Mouse (Mus musculus): ENCODE measurements at regions not wholly inside any gene's neighbourhood (a gene's known extent, or its start where the extent isn't known, plus 50 kb on each side); places are given as distances from the start of the nearest gene placed in this dataset.
A peak's percentile ranks its signal among the peaks of the same experiment; 100 is the strongest.

DNA sequence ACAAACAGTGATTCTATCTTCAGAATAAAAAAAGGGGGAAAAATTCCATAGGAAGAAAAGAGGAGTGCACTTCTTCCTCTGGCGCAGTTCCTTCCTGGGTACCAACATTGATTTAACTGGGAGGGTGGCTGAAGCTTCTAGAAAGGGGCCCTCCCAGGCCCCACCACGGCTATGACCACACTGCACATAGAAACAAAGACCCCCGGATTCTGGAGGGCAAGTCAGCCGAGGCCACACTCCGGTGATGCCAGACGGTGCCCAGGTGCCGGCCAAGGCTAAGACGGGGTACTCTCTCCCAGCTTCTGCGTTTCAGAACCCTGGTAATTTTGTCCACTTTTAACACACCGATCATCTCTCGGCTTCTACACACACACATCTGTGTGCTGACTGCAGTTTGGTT, 435.8 kb downstream of the Zfp536 start:
- DNase-seq (ENCODE audit: low read depth, low spot score): no peak

DNA sequence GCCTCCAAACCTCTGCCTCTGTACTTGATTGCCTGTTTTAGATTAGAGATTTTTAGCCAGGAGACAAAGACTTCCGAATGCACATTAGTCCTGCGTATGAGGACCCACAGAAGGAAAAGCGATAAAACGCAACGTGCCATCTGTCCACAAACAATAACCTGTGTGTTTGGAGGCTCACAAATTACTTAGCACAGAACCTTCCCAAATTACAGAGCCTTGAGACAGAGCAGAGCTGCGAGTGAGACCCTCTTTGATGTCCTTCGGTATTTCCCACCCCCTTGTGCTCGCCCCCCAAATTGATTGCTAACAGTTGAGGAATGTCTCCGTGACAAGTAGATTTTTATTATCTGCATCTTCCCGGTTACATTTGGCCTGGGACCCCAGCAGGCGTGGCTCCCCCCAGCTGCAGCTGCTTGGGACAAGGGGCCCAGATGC, 435.4 kb downstream of the Zfp536 start:
- no peak for DNase-seq (ENCODE audit: low read depth, low spot score)

DNA sequence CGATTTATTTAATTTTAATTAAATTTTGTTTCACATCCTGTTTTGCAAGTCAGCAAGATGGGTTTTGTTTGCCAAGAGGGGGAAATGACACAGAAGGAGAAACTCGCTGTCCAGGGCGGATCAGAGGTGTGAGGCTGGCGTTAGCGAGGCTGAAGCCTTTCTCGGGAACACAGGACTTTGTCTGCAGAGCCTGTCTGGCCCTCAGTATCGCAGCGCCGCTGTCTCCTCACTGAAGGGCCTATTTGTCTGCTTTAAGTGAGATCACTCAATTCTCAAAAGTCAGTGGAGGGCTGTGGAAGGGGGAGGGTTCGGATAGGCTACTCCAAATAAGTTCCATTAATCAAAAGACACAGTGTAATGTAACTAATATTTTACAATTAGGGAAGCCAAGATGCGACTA, 430.8 kb downstream of the Zfp536 start:
- no peak for DNase-seq (ENCODE audit: low read depth, low spot score)

DNA sequence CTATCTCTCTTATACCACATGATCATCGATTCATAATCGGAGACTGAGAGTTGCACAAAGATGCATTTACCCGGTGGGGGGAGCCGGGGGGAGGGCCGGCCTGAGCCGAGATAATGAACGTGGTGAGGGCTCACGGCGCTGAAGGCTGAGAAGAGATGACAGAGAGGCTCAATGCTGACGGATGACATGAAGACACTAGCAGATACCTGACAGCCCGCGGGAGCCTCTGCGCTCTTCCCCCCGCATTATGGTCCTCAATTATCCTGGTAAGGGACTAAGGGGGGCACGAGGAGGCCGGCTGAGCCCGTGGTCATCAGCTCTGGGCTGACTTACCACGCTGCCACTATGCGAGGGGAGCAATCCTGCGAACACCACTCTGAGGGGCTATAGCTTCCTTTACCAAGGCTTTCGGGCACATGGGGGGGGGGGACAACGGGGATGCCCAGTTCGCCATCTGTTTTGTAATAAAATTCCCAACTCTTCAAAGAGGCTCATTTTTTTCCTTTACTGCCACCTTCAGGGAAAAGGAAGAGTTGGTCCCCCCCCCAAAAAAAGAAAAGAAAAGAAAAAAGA, 430.3 kb downstream of the Zfp536 start:
- no peak for DNase-seq (ENCODE audit: low read depth, low spot score)

DNA sequence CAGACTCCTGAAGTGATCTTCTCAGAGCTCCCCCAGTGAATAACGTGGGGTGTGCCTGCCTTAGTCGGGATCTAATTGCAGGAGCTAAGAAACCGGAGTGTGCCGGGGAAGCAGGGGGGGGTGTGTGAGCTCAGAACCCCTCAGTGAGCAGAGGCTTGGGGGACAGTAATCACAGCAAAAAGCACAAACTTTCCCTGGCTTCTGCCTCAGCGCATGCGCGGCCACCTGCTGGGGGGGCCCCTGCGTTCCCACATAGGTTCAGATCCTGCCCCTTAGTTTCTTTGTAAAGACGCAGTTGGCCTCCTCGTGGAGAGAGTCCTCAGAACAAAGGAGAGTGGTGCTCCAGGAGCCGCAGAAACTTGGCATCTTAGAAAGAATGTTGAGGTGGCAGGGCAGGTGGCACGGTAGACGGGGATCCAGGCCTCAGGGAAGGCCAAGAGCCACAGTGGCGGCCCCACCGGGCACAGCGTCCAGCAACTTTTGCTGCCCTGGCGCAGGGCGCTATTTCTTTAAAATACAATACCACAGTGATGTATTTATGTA, 429.7 kb downstream of the Zfp536 start:
- no peak for DNase-seq (ENCODE audit: low read depth, low spot score)

DNA sequence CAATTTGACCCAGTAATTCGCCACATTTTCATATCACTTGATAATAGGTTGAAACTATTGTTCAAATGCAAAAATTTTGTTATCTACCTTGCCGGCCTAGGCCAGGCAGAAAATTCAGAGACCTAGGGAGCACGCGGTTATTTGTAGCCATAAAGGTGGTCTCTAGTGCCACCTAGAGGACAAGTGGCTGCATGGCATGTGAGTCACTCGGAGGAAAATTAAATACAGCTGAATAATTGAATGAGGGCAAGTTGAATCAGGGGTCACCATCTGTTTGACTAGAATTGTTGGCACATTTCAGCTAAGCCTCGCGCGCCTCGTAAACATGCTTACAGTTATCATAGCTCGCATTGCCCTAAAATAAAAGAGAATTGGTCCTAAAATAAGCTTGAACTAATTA, 427.4 kb downstream of the Zfp536 start:
- DNase-seq (ENCODE audit: low read depth, low spot score): no peak

DNA sequence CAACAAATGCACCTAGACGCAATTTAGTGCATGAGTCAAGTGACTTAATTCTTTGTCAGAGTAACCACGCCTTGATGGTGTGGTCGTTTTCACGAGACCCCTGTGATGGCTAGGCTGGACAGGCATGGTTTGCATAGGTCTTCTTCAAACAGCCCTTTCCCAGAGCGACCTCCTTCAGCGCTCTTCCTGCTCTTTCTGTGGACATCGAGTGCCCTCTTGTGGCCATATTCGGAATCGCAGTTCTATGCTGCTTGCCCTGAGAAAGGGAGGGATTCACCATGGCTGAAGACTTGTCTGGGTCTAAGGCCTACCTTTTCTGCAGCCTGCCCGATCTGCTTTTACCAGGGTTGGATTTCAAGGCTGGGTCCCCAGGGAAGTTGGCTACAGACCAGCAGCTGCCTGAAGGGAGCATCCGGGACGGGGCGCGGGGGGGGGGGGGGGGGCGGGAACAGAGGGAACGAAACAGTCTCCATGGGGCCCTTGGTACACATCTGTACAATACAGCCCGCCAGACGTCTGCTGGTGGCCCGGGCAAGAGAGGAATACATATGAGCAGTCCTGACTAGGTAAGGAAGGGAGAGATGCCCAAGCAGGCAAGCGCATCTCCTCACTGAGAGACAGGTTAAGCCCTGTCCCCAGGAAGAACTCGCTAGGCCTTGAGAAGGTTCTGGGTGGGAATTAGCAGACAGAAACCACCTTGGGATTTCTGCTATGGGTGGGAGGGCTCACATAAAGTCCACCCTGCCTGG, 415.6 kb downstream of the Zfp536 start:
- peak; percentile 40 for DNase-seq (ENCODE audit: low read depth, low spot score)

DNA sequence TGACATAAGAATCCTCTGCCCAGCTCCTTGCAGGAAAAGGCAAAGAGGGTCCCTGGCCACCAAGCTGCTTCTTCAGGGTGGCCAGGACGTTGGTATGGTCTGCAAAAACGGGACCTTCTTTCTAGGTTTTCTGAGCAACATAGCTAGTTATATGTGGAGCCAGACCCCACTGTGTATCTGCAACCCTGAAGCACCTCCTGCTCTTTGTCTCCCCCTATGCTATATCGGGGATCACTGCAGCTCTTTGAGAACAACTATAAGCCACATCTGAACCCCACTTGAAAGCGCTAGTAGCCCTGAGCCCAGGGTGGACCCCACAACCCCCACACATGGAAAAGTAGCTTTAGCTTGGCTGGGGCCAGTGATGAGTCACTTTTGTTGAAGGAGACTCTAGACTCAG, 414.9 kb downstream of the Zfp536 start:
- DNase-seq (ENCODE audit: low read depth, low spot score): no peak

DNA sequence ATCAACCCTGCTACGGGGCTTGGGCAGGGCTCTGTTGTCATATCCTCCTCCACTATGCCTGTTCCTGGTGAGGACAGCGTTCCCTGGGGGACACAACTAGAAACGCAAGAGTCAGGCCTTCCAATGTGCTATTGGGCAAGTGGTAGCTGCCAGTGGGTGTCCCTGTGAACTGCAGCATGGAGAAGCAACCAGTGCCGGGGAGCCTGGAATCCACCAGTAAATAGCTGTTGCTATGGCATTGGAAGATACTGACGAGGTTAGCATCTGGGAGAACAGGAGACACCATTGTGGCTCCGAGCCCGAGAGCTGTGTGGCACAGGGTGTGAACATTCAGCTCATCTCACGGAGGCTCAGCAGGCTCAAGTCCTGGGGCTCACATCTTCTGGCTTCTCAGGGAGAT, 414.0 kb downstream of the Zfp536 start:
- DNase-seq (ENCODE audit: low read depth, low spot score): no peak

DNA sequence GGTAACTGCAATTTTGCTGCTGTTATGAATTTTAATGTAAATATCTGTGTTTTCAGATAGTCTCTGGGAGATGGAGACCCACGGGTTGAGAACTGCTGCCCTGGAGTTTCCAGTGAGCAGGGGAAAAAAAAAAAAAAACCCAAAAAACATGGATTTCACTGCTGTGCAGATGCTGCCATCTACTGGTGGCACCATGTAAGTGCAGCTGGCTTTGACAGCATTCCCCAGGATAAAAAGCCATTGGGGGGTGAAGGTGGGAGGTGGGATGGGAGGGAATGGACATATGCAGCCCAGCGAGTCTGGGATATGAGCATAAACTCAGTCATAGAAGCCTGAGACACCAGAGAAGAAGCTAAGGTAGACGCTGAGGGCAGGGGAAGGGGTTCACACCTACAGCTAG, 413.3 kb downstream of the Zfp536 start:
- DNase-seq (ENCODE audit: low read depth, low spot score): no peak

DNA sequence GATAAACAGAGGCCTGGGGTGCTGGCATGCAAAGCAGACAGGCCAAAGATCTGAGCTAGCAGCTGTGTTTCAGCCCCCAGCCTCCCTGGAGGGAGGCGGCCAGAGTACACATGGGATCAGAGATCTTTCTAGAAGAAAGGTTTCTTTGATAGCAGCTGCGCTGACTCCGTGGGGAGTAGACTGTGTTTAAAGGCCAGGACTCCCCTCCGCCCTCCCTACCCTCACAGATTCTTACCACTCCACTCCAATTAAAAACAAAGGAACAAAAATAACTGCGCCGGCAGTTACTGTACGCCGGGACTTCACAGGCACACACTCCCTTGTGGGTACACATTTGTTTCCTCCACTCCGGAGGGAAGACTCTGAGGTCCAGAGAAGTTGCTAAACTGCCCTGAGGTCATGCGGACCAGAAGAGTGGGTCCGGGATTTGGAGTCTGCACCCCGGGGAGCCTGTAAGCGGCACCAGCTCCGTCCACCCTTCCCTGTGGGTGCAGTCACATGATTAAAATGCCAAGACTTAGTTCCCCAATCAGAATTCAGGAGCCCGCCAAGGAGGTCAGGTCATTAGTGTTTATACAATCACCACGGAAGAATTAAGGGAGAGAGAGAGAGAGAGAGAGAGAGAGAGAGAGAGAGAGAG, 411.5 kb downstream of the Zfp536 start:
- no peak for DNase-seq (ENCODE audit: low read depth, low spot score)

DNA sequence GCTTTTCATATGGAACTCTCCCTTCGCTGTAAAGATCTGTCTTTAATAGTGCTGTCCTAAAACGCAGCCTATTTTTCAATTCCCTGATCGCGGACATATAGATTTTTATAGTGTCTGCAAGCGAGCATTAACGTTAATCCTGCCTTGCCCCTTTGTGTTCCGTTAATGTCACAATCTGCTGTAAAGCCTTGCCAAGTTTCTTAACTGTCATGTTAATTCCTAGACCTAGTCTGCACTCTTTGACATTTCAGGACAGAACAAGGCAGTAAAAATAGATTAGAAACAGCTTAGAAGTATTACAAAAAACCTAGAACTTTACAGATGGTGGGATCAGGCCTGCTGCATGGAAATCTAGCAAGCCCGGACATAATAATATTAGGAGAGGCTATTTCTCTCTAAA, 410.6 kb downstream of the Zfp536 start:
- DNase-seq (ENCODE audit: low read depth, low spot score): no peak

DNA sequence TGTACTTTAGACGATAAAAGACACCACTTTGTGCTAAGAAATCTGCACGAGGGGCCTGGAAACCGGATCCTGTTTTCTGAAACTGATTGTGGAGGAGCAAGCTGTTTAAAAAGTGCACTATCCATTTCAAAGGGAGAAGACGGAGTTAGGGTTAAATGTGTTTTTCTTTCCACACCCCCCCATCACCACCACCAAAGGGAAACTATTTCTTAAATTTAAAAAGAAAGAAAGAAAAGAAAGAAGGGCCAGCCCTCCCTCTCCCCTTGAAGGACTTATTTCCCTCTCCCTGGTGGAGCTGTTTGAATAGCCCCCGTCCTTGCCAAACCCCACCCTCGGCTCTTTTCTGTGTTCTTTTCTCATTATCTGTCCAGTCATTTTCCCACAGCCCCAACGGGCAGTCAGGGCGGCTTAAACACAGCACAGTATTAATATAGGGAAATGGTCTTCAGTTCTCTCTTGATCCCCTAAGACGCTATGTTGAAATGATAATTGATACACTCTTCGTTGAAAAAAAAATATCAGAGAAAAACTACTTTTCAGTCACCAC, 409.7 kb downstream of the Zfp536 start:
- DNase-seq (ENCODE audit: low read depth, low spot score): no peak

DNA sequence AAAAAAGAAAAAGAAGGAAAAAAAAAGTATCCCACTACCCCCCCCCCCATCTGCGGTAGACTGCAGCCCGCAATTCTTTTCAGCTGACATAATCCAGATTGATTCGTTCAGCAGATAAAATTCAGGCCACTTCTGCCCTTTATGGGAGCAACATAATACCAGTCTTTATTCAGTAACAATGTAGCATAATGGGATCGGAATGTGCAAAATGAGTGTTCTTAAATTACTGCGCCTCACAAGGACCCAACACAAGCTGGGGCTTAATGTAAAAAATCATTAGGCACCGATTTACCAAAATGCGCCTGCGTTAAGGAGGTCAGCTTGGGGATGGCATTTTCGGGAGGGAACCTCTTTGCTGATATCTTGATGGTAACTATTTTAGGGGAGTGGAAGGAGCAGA, 409.2 kb downstream of the Zfp536 start:
- no peak for DNase-seq (ENCODE audit: low read depth, low spot score)

DNA sequence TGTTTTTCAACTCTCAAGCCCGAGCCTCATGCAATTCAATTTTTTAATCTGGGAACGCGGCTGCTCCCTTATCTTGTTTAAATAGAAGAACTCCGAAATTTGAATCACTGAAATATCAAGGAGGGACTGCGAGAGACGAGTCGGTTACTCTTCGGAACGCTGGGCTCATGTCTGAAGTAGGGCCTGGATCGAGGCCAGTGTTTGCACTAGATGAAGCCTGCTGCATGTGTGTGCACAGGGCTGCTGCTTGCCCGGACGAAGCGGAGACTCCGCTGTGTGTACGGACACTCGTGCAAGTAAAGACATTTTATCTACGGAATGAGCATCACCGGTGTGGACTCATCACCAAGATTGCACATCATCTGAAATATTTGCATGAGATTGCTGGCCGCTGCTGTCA, 407.4 kb downstream of the Zfp536 start:
- DNase-seq (ENCODE audit: low read depth, low spot score): no peak

DNA sequence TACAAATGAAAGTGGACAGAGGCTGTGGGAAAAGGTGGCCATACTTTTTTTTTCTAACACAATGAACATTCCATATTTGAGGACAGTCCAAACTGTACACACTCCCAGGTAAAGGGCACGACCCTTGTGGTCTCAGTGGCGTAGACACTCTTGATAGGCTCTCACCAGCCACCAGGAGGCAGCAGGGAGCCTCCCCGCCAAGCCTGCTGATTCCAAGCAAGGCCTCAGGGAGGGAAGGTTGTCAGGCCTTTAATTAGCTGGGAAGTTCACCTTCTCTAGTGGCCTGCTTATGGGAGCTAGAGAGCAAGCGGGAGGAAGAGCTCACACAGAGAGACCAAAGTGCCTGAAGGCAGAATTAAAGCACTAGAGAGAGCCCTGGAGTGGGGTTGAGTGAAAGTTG, 403.7 kb downstream of the Zfp536 start:
- DNase-seq (ENCODE audit: low read depth, low spot score): no peak

DNA sequence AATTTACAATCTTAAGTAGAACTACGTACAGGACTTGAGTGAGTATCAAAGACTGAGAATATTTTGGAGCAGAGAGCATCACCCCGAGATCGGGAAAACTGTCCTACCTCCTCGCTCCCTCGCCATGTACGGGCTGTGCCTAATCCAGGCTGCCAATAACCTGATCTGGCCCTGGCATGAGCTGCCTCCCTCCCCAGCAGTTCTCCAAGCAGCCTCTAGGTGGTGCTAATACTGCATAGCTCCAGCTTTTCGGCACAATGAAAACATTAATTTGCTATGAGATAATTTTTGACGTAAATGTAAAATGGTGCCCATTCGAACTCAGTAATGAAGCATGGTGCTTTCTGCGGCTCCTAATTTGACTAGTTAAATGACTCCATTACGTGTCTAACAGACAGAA, 399.6 kb downstream of the Zfp536 start:
- no peak for DNase-seq (ENCODE audit: low read depth, low spot score)

DNA sequence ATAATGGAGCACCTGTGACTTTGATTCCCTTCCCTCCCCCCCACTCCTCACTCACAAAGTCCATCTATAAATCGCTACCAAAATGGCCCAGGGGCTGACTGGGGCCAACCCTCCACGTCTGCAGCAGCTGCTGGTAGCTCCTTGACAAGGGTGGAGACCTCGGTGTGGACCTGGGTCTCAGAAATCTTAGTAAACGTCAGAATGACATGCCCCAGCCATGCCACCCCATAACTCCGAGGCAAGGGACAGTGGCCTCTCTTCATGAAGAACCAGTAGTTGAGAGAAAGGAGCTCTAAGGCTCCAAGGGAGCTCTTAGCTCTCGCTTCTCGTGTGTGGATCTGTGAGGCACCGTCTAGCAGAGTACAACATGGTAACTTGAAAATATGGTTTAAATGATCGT, 398.4 kb downstream of the Zfp536 start:
- DNase-seq (ENCODE audit: low read depth, low spot score): no peak

DNA sequence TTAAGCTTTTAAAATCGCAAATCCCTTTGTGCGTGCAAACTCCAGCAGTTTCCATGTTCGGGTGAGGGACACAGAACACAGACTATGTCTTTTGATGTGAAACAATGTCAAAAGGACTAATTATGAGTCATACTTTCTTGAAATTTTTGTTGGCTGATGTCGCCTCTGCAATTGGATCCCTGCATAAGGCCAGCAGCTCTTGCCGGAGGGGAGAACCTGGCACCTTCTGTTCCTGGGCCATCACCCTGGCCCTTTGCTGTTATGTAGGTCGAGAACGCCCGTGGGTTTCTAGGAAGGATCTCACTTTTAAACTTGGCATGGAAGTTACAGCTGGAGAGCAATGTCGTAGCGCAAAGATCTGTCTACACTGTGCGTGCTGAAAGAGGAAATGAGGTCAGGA, 397.9 kb downstream of the Zfp536 start:
- no peak for DNase-seq (ENCODE audit: low read depth, low spot score)

DNA sequence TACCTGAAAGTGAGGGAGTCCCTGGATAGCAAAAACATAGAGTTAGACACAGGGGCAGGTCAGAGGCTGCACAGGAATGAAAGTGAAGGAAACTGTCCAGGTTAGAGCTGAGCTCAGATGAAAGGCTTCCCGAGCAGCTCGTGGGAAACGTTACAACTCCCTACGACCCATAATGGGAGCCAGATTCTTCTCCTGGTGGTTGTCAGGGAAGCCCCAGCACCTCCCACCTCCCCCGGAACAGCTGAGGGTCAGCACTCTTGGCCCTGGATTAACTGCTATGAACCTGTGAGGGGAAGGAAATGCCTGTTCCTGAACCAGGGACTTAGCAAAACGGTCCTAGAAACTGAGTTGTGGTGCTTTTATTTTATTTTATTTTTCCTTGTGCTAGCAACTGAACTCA, 397.2 kb downstream of the Zfp536 start:
- no peak for DNase-seq (ENCODE audit: low read depth, low spot score)

DNA sequence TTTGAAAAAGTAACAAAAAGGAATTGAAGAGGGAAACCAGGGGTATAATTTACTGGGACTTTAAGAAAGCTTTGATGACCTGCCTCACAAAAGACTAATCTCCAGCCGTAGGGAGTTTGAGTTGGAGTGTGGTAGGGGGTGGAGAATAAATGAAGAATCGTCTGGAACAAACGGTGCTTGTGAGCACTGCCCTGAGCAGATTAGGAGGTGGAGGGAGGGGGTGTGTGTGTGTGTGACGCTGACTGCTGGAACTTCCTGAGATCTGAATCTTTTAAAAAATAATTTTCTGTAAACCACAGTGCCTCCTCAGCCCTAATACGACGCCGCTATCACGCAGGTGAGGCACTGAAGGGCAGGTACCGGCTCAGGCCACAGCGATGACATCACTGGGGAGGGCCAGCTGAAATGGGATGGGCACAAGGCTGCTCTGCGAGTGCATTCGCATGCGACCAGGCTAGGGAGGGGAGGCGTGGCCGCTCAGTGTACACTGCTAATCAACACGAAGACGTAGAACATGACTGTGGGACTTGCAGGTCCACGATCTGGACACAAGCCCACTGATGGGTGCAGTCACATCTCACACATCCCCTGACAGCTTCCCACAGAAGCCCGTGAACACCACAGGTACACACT, 395.4 kb downstream of the Zfp536 start:
- DNase-seq (ENCODE audit: low read depth, low spot score): no peak

DNA sequence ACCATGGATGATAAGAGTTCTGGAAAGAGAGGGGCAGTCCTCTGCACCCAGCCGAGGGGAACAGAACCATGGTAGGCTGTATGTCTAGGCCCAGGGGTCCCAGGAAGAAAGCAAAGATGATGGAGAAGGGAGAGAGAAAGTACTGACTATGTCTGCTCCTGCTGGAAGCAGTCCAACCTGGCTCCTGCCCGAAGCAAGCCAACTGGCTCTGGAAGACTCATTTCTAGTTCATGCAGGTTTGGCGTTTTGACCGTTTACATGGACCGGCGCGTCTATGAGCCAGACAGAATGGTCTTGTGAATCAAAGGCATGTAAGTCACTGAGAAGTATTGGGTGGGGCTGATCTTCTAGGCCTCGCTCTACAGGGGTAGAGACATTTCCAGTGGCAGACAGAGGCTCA, 385.6 kb downstream of the Zfp536 start:
- no peak for DNase-seq (ENCODE audit: low read depth, low spot score)
